Mouse (Mus musculus): ENCODE measurements around the gene Fads1.

DNA sequence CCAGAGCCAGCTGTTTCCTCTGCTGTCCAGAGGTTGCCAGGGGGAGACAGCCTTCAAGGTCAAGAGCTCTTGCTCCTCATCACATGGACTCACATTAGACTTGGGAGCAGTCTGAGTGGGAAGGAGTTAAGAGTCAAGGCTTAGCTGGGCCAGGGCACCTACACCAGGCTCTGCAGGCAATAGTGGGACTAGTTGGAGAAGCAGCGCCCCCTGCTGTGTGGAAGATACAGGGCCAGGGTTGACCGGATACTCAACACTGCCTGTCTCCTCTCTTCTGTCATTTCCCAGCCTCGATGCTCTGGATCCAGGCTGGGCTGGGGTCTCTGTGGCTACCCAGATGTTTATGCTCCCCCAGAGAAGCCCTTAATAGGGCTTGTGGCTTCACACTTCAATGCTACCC lies 61.5 kb downstream of the Fads1 start:
- peak; percentile 81 for TF ChIP-seq CTCF (IDR thresholded peaks at IDR 0.05; ENCODE audit: low read depth)
- TF ChIP-seq EP300 (optimal IDR thresholded peaks at IDR 0.05): no peak

Measured in stomach, postnatal 0 days (tissue).